Mouse (Mus musculus): ENCODE measurements around the gene Gmpr2.

GRCm38 (mm10) chr14:55707397-55707796 is 35.7 kb downstream of the Gmpr2 start:
- TF ChIP-seq POLR2A (IDR thresholded peaks at IDR 0.05; ENCODE audit: borderline replicate concordance, low read depth, low read length) (no peak), CTCF (IDR thresholded peaks at IDR 0.05; ENCODE audit: low read depth, low read length) (no peak)

All from bone marrow macrophage, adult 2 months (primary cell).